Mouse (Mus musculus) olfactory bulb, adult 2 months (tissue): Measurements from ENCODE around the gene Mapk8ip1. TPM values are rescaled to one million over a fixed set of nuclear protein-coding genes. Genes with fewer than 3 reads are reported as not detected.
A peak's percentile ranks its signal among the peaks of the same experiment; 100 is the strongest.

Experiments
- H3K27ac ChIP-seq: fragments of 200-500 bp; 2 replicates; pipeline ENCODE4 v1.5.1; 2012; ENCODE audit warnings: low read depth, low read length; ENCODE audit not compliant: insufficient read depth
- H3K4me1 ChIP-seq: fragments of 200-500 bp; 2 replicates; pipeline ENCODE4 v1.6.1; 2012; ENCODE audit warnings: low read length; ENCODE audit not compliant: control insufficient read depth, insufficient read depth
- H3K4me3 ChIP-seq: fragments of 200-500 bp; 2 replicates; pipeline ENCODE4 v1.5.1; 2012; ENCODE audit warnings: mild to moderate bottlenecking, low read depth, low read length, moderate library complexity; ENCODE audit not compliant: insufficient read depth
- CTCF ChIP-seq: fragments of 200-500 bp; IDR thresholded peaks from 2 replicates; pipeline ENCODE4 v1.5.1; 2012; ENCODE audit warnings: low read depth, mild to moderate bottlenecking, low read length, moderate library complexity; ENCODE audit not compliant: insufficient read depth
- POLR2A ChIP-seq: fragments of 200-500 bp; IDR thresholded peaks from 2 replicates; pipeline ENCODE4 v1.6.1; 2012; ENCODE audit warnings: mild to moderate bottlenecking, low read depth, low read length, moderate library complexity; ENCODE audit not compliant: insufficient read depth
- WGBS: fragments of 180-500 bp; shearing (Covaris S2); methylation state at CpG from one replicate; pipeline ENCODE4 v1.1.7; 2018; 5-methylcytosine and 5-hydroxymethylcytosine counted together
- polyA plus RNA-seq: library from polyadenylated mRNA; stranded (reverse); fragments of >200 nt; gene quantifications from 2 replicates; pipeline ENCODE4 v1.2.4, GENCODE M21; 2012; ENCODE audit warnings: low replicate concordance; ENCODE audit not compliant: missing spikeins, insufficient read depth, insufficient read length

The Mapk8ip1 gene
- polyA plus RNA-seq, 1 experiment = not detected

DNA sequence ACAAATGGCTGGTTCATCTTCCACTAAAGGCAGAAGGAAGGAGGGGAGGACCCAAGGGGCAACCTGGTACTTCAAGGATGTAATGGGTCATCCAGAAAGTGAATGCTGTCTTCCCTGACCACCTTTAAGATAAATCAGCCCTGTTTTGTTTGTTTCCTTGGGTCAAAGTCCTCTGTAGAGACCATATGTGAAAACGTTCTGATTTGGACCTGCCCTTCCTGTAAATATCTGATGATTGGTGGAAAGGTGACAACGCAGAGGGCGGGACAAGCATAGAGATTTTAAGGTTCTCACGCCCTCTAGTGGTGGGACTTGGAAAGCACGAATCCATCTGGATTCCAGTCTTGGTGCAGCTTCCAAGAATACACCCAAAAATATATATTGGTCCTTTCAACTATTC lies 36.8 kb upstream of the Mapk8ip1 start:
- Histone ChIP-seq H3K4me1 (peaks cover 9% of the 10 kb centered on the region), H3K4me3 (no peak overlapping the region), H3K27ac (no peak overlapping the region)
- no peak for TF ChIP-seq CTCF
- no peak for TF ChIP-seq POLR2A
- 0% methylated on average over 5 of the region's 5 CpGs for WGBS

DNA sequence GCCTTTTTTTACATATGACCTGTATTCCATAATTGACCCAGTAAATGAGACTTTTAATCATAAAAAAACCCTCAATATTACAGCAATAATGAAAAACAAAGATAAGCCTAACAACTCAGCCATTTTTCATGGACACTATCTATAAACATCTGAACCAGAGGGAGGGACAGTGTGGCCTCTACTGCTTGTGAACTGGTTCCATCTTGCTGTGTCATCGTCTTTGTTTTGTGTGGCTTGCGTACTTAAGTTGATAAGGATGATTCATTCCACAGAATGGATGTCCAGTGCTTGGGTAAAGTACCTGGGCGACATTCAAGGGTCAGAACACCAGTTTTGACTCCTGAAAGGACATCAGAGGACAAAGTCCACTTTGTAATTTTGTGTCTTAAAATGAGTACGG lies 36.3 kb upstream of the Mapk8ip1 start:
- WGBS = 66% methylated on average over 4 of the region's 4 CpGs
- Histone ChIP-seq H3K4me1 (peaks cover 5% of the 10 kb centered on the region), H3K27ac (no peak overlapping the region), H3K4me3 (no peak overlapping the region)
- no peak for TF ChIP-seq CTCF
- no peak for TF ChIP-seq POLR2A

GRCm38 (mm10) chr2:92435023-92435422 lies 34.0 kb upstream of the Mapk8ip1 start:
- H3K4me3 ChIP-seq = no peak overlapping the region
- peaks cover 10% of the 10 kb centered on the region; the same call in 1 of the 2 replicates for H3K4me1 ChIP-seq
- 31% methylated on average over 6 of the region's 6 CpGs for WGBS
- TF ChIP-seq POLR2A (no peak), CTCF (no peak)
- H3K27ac ChIP-seq = 0 out of 2 replicates have a peak overlapping the region, but pooled peaks have one; percentile 91

DNA sequence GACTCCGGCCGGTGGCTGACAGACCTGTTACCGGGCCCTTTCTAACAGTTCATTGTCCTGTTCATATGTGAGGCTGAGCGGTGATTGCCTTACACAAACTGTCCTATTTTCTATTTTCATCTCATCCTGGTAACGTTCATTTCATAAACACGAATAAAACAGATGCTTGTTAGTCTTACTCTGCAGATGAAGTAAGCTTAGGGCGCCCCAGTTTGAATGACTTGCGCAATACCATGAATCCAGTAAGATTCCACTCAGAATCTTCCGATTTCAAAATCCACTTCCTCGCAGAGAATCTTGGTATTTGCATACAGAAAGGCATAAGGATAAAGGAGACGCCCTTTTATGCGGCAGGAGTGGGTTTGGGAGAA lies 33.3 kb upstream of the Mapk8ip1 start:
- WGBS = 1% methylated on average over 12 of the region's 12 CpGs
- TF ChIP-seq POLR2A = no peak

DNA sequence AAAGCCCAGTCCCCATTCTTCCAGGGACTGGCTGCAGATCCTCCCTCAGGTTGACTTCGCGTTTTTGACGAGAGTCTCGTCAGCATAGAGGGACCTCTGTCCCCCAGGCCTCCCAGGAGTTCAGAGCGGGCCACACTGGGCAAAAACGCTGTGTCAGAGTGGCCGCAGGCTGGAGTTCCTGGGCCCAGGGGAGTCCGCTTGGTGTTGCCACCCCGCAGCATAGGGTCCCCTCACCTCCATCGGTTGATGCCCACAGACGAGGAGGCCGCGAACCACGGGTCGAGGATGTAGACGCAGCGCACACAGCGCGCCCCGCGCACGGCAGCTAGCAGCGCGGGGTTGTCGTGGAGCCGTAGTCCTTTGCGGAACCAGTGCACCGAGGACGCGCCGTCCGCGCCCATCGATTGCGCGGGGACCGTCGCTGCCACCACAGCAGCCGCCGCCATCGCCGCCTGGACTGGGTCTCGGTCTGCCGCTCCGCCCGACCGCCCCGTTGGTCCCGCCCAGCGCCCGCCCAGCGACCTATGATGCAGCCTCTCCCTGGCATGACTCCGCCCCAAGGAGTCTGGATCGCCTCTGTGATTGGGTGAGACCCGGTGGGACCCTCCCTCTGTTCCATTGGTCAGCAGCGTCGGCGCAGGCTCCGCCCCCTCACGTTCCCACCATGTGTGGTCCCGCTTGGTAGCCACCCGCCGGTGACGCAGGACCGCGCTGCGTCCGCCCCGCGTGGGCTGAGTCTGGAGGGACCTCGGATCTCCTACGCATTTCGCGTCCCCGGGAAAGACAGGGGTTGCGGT lies 32.7 kb upstream of the Mapk8ip1 start, which contains the start of gene Cry2:
Cry2 (minus strand) TSS at position 466 of the 797 bp plus-strand sequence.
- under 1% methylated on average over 76 of the region's 76 CpGs for WGBS
- Histone ChIP-seq H3K4me3 (peak within 1 kb of the TSS; percentile 96), H3K4me1 (peaks cover 17% of the 10 kb centered on the region), H3K27ac (peak within 1 kb of the TSS; percentile 91)
- TF ChIP-seq CTCF (no peak), POLR2A (peak; percentile 97)

More for the DNA sequence above, 33.3 kb upstream of the Mapk8ip1 start:
- Histone ChIP-seq H3K4me3 (peak overlapping the region; percentile 66), H3K4me1 (peaks cover 15% of the 10 kb centered on the region), H3K27ac (peak overlapping the region; percentile 91)

GRCm38 (mm10) chr2:92432299-92433295 lies 31.5 kb upstream of the Mapk8ip1 start:
- TF ChIP-seq POLR2A (no peak), CTCF (no peak)
- peaks cover 25% of the 10 kb centered on the region for H3K4me1 ChIP-seq
- 5% methylated on average over 17 of the region's 17 CpGs for WGBS
- peak overlapping the region; percentile 96 for H3K4me3 ChIP-seq
- H3K27ac ChIP-seq = peak overlapping the region; percentile 88

GRCm38 (mm10) chr2:92431611-92432179 lies 30.6 kb upstream of the Mapk8ip1 start:
- Histone ChIP-seq H3K27ac (peak overlapping the region; percentile 88), H3K4me1 (peaks cover 28% of the 10 kb centered on the region), H3K4me3 (peak overlapping the region; percentile 96)
- 6% methylated on average over 11 of the region's 11 CpGs for WGBS
- TF ChIP-seq CTCF (no peak), POLR2A (0 out of 2 replicates have a peak, but pooled peaks have one; percentile 6)

GRCm38 (mm10) chr2:92430723-92431541 lies 29.9 kb upstream of the Mapk8ip1 start:
- WGBS = 13% methylated on average over 21 of the region's 21 CpGs

More at GRCm38 (mm10) chr2:92430723-92431541, 29.9 kb upstream of the Mapk8ip1 start:
- Histone ChIP-seq H3K4me3 (peak overlapping the region; percentile 96), H3K4me1 (peaks cover 34% of the 10 kb centered on the region), H3K27ac (peak overlapping the region; percentile 88)
- no peak for TF ChIP-seq CTCF
- TF ChIP-seq POLR2A = no peak
